Mouse (Mus musculus): ENCODE data around the gene Uevld. TPM values are rescaled to one million over a fixed set of nuclear protein-coding genes. Genes with fewer than 3 reads are reported as not detected.
"Not testable (repeated sequence)": the region's sequence is repeated elsewhere in the genome, so short reads cannot be mapped to it uniquely, and the experiment has no call there.

Uevld gene
- total RNA-seq (2021): 10 to 100 TPM; 10.4 to 11.3 TPM
- long read RNA-seq, experiment 1, full-length matches to known transcripts: 8 of 9 reads
- long read RNA-seq, experiment 1, partial matches to known transcripts: 1 of 9 reads
- long read RNA-seq, experiment 1, other reads (novel, unspliced or antisense): 0 of 9 reads
- long read RNA-seq, experiment 2, full-length matches to known transcripts: 2 of 2 reads
- long read RNA-seq, experiment 2, partial matches to known transcripts: 0 of 2 reads
- long read RNA-seq, experiment 2, other reads (novel, unspliced or antisense): 0 of 2 reads

- peak; percentile 89 to 93 for DNase-seq (ENCODE audit: low spot score in 2 of 2)
Measured at GRCm38 (mm10) chr7:46957831-46958691, at the start of gene Uevld. Gene Uevld, minus strand, starts transcription at chr7:46958527.

GRCm38 (mm10) chr7:47007818-47008167, 49.5 kb upstream of the Uevld start:
- DNase-seq (ENCODE audit: low spot score in 2 of 2): no peak

- DNase-seq (ENCODE audit: low spot score in 2 of 2): no peak
Measured at GRCm38 (mm10) chr7:47007109-47007780, 48.9 kb upstream of the Uevld start.

- no peak for DNase-seq (ENCODE audit: low spot score in 2 of 2)
Measured at GRCm38 (mm10) chr7:47003411-47004115, 45.2 kb upstream of the Uevld start.

- no peak for DNase-seq (ENCODE audit: low spot score in 2 of 2)
Measured at GRCm38 (mm10) chr7:47001900-47002275, 43.6 kb upstream of the Uevld start.

DNA sequence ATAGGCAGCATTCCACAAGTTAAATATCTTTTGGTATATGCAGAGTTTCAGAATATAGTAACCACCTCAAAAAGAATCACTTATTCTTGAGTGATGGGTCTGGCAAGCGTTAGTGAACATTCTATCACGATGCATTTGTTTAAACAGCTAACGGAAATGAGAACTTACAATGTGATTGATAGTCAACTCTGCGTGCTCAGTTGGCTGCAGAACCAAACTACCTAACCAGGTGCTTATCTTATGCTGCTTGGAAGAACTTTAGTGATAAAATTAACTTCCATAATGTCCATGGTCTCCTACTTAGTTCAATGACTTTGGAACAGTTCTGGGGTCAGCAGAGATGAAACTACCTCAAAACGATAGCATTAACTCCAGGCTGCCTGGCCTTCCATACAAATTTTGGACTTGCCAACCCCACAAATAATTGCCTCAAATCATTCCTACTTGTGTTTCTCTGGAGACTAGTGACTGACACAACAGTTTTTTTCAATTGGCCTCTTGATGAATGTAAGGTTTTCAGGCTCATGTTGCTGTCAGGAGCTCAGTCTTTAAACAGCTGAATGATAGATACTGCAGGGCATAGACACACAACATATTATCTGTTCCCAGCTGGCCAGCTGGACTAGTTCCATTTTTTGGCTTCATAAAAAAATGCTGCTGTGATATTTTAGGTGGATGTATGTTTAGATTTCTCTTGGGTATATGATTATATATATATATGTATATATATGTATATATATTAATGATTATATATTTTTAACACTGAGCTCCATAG, 43.0 kb upstream of the Uevld start:
- DNase-seq (ENCODE audit: low spot score in 2 of 2): no peak

- peak in 1 of 2 experiments; percentile 54 for DNase-seq (ENCODE audit: low spot score in 2 of 2)
Measured at GRCm38 (mm10) chr7:47000644-47000983, 42.3 kb upstream of the Uevld start.

DNA sequence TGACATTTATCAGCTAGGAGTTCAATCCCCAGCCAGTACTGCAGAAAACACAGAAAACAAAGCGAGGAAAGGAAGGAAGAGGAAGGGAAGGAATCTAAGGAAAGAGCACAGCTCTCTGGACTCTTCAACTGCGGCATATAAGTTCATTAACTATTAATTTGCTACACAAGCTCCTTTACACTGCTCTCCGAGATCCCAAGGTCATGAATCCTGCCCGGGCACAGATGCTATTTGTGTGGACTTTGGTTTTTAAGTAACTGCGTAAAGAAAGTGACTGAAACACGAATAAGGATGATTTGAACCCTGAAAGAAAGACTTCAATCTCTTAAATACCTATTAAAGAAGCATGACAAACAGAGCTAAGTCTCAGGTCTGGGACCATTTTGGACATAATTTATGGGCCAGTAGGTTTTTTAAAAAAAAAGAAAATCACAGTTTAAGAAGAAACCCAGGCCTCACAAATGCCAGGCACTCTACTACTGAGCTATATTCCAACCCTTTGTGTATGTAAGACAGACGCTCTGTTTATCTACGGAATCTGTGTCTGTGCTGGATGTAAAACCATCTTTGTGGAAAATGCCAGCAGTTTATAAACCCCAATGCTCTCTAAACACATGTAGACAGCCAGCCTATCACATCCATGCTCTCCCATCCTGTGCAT, 41.8 kb upstream of the Uevld start:
- DNase-seq (ENCODE audit: low spot score in 2 of 2): no peak

GRCm38 (mm10) chr7:46998942-46999341, 40.6 kb upstream of the Uevld start:
- DNase-seq (ENCODE audit: low spot score in 2 of 2): no peak

DNA sequence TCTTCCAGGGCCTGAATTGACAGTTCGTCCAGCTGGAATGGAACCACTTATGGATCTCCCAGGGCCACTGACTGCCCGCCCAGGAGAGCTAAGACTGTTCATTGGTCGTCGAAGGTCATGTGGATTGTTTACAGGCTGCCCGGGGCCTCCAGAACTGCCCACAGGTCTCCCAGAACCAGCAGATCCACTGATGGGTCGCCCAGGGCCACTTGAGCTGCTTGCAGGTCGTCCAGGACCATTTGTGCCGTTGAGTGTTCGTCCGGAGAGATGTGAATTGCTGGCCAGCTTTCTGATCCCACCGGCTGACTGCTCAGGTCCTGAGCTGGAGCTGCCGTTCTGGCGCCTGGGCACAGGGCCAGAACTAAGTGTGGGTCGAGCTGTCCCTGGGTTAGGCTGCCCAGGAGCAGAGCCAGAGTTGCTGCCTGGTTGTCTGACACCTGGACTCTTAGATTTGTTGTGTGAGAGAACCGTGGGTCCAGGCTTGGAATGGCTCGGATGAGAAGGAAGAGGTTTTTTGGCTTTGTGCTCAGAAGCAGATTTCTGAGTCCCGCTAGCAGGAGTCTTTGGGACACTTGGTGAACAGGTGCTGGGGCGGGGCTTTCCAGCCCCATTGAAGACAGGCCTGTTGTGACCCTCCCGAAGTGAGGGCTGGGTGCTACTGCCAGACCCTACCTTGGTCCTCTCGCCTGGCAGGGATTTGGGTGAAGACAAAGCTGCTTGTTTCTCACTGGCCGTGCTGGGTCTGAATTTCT, 39.5 kb upstream of the Uevld start:
- DNase-seq (ENCODE audit: low spot score in 2 of 2): no peak

- no peak for DNase-seq (ENCODE audit: low spot score in 2 of 2)
Measured at GRCm38 (mm10) chr7:46997008-46997407, 38.7 kb upstream of the Uevld start.

DNA sequence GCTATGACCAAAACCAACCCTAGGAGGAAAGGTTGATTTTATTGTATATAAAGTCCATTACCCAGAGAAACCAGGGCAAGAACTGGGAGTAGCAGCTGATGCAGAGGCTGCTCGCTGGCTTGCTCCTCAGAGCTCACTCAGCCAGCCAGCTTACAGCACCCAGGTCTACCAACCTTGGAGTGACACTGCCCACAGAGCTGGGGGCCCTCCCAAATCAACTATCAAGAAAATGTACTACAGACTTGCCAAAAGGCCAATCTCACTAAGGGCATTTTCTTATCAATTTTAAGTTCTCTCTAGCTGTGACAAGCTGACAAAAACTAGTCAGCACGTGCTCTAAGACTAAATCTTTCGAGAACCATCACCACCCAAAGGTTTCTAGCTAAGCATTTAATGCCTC, 37.2 kb upstream of the Uevld start:
- DNase-seq (ENCODE audit: low spot score in 2 of 2): no peak

GRCm38 (mm10) chr7:46993079-46993478, 34.8 kb upstream of the Uevld start:
- no peak for DNase-seq (ENCODE audit: low spot score in 2 of 2)

DNA sequence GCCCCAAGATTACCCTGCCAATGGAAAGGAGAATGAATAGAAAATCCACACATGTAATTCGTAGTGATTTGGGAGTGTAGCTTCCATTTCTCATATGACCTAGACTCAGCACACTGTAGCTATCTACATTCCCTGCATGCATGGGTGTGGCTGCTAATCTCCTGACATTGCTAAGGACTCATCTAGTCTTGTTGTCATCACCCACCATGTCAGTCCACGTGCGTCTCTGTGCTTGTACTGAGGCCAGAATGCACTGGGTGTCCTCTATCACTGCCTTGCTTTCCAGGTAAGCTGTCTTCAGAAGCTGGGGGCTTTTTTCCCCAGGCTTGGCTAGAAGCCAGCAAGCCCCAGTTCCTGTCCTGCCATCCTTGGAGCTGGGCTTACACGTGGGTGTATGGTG, 31.1 kb upstream of the Uevld start:
- DNase-seq (ENCODE audit: low spot score in 2 of 2): not testable (repeated sequence)

- no peak for DNase-seq (ENCODE audit: low spot score in 2 of 2)
Measured at GRCm38 (mm10) chr7:46987073-46987472, 28.7 kb upstream of the Uevld start.

GRCm38 (mm10) chr7:46986646-46987045, 28.3 kb upstream of the Uevld start:
- no peak for DNase-seq (ENCODE audit: low spot score in 2 of 2)

- no peak for DNase-seq (ENCODE audit: low spot score in 2 of 2)
Measured at GRCm38 (mm10) chr7:46985718-46986505, 27.6 kb upstream of the Uevld start.

- no peak for DNase-seq (ENCODE audit: low spot score in 2 of 2)
Measured at GRCm38 (mm10) chr7:46983280-46983679, 25.0 kb upstream of the Uevld start, which contains the start of gene Gm9999. Gene Gm9999, plus strand, starts transcription at chr7:46983580.

- no peak for DNase-seq (ENCODE audit: low spot score in 2 of 2)
Measured at GRCm38 (mm10) chr7:46975456-46975855, 17.1 kb upstream of the Uevld start.

Data from layer of hippocampus, postnatal 14 days (tissue).